Mouse (Mus musculus): Measurements from ENCODE around the gene Inpp5a. TPM values are rescaled to one million over a fixed set of nuclear protein-coding genes. Genes with fewer than 3 reads are reported as not detected.

Gene Inpp5a
- polyA plus RNA-seq, 1 experiment from 2014 or later, result 16.4 TPM

DNA sequence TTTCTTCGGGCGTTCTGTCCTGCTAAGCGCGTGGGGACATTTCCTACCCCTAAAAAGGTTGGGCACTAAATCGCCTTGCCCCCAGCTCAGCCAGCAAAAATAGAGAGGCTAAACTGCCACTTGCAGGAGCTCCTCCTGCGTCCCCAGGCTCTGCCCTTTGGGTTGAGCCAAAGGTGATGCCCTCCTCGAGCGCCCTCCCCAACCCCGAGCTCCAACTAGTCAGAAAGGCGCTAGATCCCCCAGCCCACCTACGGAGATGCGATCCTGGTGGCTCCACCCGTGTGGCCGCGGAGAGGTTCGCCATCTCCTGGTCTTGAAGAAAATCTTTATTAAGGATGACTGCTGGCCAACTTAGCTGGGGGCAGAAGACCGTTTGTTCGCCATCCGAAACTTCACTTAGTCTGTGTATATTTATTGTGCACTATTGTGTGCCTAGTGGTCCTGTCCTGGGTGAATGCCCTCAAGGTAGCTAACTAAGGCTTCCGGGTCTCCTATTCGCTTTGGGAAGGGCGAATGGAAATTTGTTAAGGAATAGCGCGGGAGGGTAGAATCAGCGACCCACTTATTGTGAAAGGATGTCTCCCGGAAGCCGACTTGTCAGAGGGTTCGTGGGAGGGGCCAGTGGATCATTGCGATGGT is 196.4 kb downstream of the Inpp5a start:
- Histone ChIP-seq H3K4me2 (peak overlapping the region; percentile 17; the same call in 1 of the 2 replicates), H3K36me3 (no peaks in the 10 kb centered on the region), H3K4me3 (no peak overlapping the region), H3K9me3 (no peaks in the 10 kb centered on the region), H3K4me1 (replicated peaks) (peaks cover 48% of the 10 kb centered on the region), H3K27ac (no peak overlapping the region), H3K9ac (0 out of 2 replicates have a peak overlapping the region, but pooled peaks have one; percentile 13), H3K27me3 (peaks cover 100% of the 10 kb centered on the region)
- ATAC-seq (ENCODE audit: low FRiP score), result no peak
- WGBS, result 2% methylated on average over 29 of the region's 29 CpGs

DNA sequence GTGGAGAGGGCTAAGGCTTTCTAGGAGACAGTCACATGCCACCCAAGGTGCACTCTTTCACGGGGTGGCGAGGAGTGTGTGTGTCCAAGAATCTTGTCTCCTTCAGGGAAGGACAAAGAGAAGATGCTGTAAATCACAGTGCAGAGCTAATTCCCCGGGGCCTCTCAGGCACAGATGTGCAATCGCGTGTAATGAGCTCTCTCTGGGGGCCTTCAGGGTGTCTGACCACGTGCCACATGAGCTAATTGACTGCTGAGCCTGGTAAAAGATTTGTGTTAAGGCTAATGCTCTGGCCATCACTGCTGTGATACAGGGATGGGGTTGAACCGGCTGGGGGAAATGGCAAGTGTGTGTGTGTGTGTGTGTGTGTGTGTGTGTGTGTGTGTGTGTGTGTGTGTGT is 199.0 kb downstream of the Inpp5a start:
- Histone ChIP-seq H3K9me3 (no peaks in the 10 kb centered on the region), H3K27me3 (peaks cover 100% of the 10 kb centered on the region)

DNA sequence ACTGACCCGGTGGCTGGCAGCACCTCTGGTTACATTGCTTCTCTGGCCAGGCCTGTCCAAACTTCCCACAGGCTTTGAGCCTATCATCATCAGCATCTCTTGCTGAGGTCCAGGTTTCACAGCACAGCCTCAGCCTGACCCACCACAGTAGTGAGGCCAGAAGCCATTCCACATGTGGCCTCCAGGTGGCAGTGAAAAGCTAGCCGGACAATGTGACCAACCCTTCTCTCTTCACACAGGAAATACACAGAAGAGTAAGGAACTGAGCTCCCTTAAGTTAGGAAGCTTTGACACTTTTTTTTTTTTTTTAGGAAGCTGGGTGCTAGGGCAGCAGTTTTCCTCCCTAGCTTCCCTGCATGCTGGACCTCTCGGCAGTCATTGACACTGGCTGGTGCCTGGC is 201.4 kb downstream of the Inpp5a start:
- ATAC-seq (ENCODE audit: low FRiP score), result no peak
- WGBS, result 39% methylated on average over 3 of the region's 3 CpGs
- peaks cover 21% of the 10 kb centered on the region for H3K4me1 ChIP-seq (replicated peaks)
- H3K9me3 ChIP-seq, result no peaks in the 10 kb centered on the region
- H3K27me3 ChIP-seq, result peaks cover 97% of the 10 kb centered on the region
- H3K9ac ChIP-seq, result no peak overlapping the region
- H3K36me3 ChIP-seq, result no peaks in the 10 kb centered on the region
- no peak overlapping the region for H3K27ac ChIP-seq
- no peak overlapping the region for H3K4me3 ChIP-seq
- H3K4me2 ChIP-seq, result no peak overlapping the region

More for the DNA sequence above, 199.0 kb downstream of the Inpp5a start:
- Histone ChIP-seq H3K27ac (no peak overlapping the region), H3K4me1 (replicated peaks) (peaks cover 26% of the 10 kb centered on the region), H3K4me2 (no peak overlapping the region), H3K36me3 (no peaks in the 10 kb centered on the region), H3K4me3 (no peak overlapping the region), H3K9ac (no peak overlapping the region)
- WGBS, result 19% methylated on average over 7 of the region's 7 CpGs
- ATAC-seq (ENCODE audit: low FRiP score), result no peak

DNA sequence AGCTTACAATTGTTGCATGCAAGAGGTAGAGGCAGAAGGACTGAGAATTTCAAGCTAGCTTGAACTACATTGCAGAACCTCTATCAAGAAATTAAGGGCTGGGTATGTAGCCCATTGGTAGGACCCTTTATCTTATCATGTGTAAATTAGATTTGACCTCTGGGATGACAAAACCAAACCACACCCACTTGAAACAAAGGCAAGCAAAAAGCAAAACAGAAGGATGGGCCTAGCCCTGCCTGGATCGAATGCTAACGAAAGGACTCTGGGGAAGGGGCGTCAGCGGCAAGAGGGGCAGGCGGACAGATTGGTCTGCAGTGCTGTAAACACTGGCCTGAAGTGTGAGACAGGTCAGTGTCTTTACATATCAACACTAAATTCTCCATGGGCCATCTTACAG is 202.4 kb downstream of the Inpp5a start:
- Histone ChIP-seq H3K27me3 (peaks cover 87% of the 10 kb centered on the region), H3K27ac (no peak overlapping the region), H3K36me3 (no peaks in the 10 kb centered on the region), H3K4me1 (replicated peaks) (peaks cover 25% of the 10 kb centered on the region), H3K4me3 (no peak overlapping the region), H3K9me3 (no peaks in the 10 kb centered on the region), H3K9ac (no peak overlapping the region), H3K4me2 (no peak overlapping the region)
- ATAC-seq (ENCODE audit: low FRiP score), result no peak
- 89% methylated on average over 5 of the region's 5 CpGs for WGBS

DNA sequence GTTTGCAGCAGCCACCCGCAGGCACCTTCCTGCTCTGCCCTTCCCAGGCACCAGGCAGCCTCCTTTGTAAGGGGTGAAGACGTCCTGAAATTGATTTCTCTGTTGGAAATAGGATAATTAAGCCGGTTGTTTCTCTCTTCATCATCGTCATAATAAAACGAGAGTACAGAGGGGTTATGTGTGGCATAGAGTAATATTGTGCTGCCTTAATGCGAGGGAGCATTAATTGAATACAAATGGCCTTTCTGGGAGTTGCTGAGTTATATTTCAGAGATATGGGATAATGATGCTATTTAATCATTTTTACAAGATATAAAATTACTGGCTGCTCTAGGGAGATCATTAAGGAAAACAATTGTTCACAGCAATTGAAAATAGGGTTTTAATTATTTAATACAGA is 206.4 kb downstream of the Inpp5a start:
- Histone ChIP-seq H3K27ac (peak overlapping the region; percentile 30; the same call in 1 of the 2 replicates), H3K9me3 (no peaks in the 10 kb centered on the region), H3K4me1 (replicated peaks) (peaks cover 13% of the 10 kb centered on the region), H3K4me2 (no peak overlapping the region), H3K9ac (no peak overlapping the region), H3K36me3 (no peaks in the 10 kb centered on the region), H3K4me3 (no peak overlapping the region), H3K27me3 (peaks cover 72% of the 10 kb centered on the region)
- WGBS, result 50% methylated on average over 6 of the region's 6 CpGs
- ATAC-seq (ENCODE audit: low FRiP score), result peak; percentile 63; the same call in 1 of the 2 replicates

DNA sequence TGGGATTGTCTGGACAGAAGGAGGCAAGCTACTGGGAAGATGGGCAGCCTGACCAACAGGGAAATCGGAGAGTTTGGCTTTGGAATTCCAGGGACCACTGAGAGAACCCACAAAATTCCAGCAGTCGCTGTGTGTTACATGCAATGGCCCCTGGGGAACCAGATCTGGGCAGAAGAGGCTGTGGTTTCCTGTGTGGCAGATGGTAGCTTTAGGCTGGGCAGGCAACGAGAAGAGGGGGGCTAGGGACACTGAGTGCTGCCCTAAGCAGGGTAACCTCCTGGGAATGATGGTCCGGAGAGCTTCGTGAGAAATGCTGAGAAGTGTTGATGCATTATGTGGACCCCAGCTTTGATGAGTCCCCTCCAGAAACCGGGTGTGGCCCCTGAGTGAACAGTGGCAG is 207.0 kb downstream of the Inpp5a start:
- H3K36me3 ChIP-seq, result no peaks in the 10 kb centered on the region
- WGBS, result 62% methylated on average over 6 of the region's 6 CpGs
- no peaks in the 10 kb centered on the region for H3K9me3 ChIP-seq
- no peak overlapping the region for H3K4me3 ChIP-seq
- ATAC-seq (ENCODE audit: low FRiP score), result no peak
- H3K4me2 ChIP-seq, result no peak overlapping the region
- peaks cover 72% of the 10 kb centered on the region for H3K27me3 ChIP-seq
- no peak overlapping the region for H3K27ac ChIP-seq
- peaks cover 13% of the 10 kb centered on the region for H3K4me1 ChIP-seq (replicated peaks)
- no peak overlapping the region for H3K9ac ChIP-seq

DNA sequence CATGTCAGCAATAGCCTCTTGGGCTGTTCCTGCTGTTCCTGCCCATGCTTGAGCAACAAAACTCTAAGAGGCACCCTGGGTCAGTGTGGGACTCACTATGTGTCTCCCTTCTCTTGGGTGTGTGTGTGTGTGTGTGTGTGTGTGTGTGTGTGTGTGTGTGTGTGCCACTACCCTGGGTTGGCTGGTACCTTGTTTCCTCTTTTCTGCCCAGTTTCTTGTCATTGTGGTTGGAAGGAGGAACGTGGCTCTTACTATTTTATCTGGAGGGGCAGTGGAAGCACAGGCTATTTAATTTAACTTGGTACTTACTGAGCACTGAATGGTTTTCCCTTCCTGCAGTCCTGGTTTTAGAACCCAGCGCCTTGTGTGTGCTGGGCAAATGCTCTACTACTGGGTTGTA is 221.4 kb downstream of the Inpp5a start:
- Histone ChIP-seq H3K4me3 (no peak overlapping the region), H3K27me3 (peaks cover 62% of the 10 kb centered on the region), H3K4me2 (no peak overlapping the region), H3K9me3 (no peaks in the 10 kb centered on the region), H3K4me1 (replicated peaks) (0 out of 2 replicates have a peak, but pooled peaks cover 2% of the 10 kb centered on the region), H3K36me3 (no peaks in the 10 kb centered on the region), H3K9ac (no peak overlapping the region), H3K27ac (no peak overlapping the region)
- 94% methylated on average over 2 of the region's 2 CpGs for WGBS
- no peak for ATAC-seq (ENCODE audit: low FRiP score)

DNA sequence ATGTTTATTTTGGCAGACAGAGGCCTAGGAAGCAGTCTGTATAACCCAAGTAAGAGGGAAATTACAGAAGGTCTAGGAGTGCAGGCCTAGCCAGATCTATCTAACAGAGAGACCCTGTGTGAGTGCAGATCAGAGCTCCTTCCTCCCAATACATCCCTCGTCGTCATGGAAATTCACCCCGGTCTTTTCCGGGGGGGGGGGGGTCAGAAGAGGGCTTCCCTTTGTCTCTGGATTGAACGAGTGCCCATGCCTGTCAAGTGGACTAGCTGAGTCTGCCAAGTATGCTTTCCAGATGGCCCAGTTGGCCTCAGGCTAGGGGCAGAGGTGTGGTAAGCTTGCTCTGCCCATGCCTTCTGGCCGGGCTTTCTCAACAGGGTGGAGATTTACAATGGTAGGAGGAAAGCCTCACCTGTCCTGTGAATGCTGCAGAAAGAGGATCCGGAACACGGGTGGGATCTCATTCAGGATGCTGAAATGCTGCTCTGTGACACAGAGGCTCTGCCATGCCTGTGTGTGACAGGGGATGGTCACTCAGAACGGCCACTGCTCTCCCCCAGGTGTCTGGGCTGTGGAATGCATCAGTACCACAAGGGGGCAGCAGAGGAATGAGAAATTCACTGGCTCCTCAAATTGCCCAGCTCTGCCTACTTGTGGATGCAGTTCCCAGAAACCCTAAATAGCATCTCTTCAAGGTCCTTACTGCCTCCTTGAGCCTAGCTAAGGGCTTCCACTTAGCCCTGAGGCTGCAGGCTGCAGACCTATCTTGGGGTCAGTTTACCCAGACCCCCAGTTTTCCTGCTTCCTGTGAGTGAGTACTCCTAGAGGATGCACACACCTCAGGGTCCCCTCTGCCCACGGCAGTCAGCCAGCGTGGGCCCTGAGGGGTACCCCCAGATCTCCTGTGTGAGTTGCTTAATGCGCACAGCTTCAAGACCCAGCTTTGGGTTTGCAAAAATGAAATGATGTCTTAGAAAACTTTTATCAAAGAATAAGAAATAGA is 227.2 kb downstream of the Inpp5a start:
- WGBS, result 45% methylated on average over 12 of the region's 12 CpGs
- Histone ChIP-seq H3K27me3 (peaks cover 61% of the 10 kb centered on the region), H3K4me1 (replicated peaks) (peaks cover 13% of the 10 kb centered on the region), H3K36me3 (no peaks in the 10 kb centered on the region), H3K9me3 (no peaks in the 10 kb centered on the region), H3K9ac (peak overlapping the region; percentile 6; the same call in 1 of the 2 replicates), H3K4me3 (no peak overlapping the region), H3K27ac (no peak overlapping the region), H3K4me2 (no peak overlapping the region)
- peak; percentile 81 for ATAC-seq (ENCODE audit: low FRiP score)

DNA sequence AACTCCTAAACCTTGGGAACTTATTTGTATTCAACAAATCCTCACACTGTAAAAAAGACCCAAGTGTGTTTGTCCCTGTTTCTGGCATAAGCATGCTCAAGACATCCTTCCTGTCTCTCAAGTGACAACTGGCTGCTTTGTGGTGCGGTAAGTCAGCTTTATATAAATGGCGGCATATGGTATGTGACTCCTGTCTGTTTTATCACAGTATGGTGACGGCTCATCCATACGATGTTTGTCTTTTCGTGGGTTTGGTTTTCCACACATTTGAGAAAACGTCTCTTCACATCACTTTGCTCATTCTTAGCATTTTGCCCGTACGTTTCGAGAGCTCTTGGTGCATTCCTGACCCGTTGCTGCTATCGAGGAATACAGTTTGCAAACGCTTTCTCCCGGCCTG is 233.7 kb downstream of the Inpp5a start:
- Histone ChIP-seq H3K9ac (no peak overlapping the region), H3K4me2 (no peak overlapping the region), H3K4me1 (replicated peaks) (no peaks in the 10 kb centered on the region), H3K4me3 (no peak overlapping the region), H3K27ac (no peak overlapping the region), H3K27me3 (peaks cover 27% of the 10 kb centered on the region), H3K36me3 (no peaks in the 10 kb centered on the region), H3K9me3 (no peaks in the 10 kb centered on the region)
- no peak for ATAC-seq (ENCODE audit: low FRiP score)
- 87% methylated on average over 13 of the region's 13 CpGs for WGBS

DNA sequence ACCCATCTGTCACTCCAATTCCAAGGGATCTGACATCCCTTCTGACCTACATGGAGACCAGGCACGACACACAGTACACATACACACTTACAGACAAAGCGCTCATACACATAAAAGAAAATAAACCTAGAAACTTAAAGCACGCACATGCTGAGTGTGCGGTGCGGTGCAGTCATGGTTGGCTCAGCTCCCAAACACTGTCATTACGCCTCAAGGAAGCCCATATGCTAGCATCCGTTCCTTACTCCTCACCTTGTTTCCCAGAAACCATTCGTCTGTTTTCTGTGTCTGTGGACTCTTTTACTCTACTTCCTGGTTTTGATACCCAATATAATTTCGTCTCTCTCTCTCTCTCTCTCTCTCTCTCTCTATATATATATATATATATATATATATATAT is 236.2 kb downstream of the Inpp5a start:
- Histone ChIP-seq H3K4me1 (replicated peaks) (no peaks in the 10 kb centered on the region), H3K4me3 (no peak overlapping the region), H3K27me3 (peaks cover 10% of the 10 kb centered on the region; the same call in 1 of the 2 replicates), H3K9me3 (no peaks in the 10 kb centered on the region), H3K9ac (no peak overlapping the region), H3K36me3 (no peaks in the 10 kb centered on the region), H3K4me2 (no peak overlapping the region), H3K27ac (no peak overlapping the region)
- 86% methylated on average over 9 of the region's 9 CpGs for WGBS
- ATAC-seq (ENCODE audit: low FRiP score), result no peak

Data from hindbrain, embryonic 13.5 days (tissue).